Mouse (Mus musculus): ENCODE data around the gene Cryba4.

The Cryba4 gene

GRCm38 (mm10) chr5:112237866-112238570, 14.3 kb downstream of the Cryba4 start:
- no peak for DNase-seq (ENCODE audit: low spot score in 2 of 2)

DNA sequence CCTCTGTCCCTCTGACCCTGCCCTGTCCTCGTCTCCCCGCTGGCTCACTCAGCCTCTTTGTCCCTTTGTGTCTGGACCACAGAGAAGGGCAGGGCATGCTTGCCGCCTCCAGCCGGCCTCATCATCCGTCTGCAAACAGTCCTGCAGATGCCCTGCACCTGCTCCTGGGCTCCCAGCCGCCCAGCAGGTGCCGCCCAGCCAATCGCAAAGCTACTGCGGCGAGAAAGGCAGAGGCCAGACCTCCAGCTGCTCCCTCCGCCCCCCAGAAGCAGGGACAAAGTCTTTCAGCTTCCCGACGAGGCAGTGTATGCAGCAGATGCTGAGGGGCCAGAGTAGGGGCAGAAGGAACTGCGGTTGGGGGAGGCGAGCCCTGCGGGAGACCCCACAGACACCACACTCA, 14.9 kb downstream of the Cryba4 start:
- no peak for DNase-seq (ENCODE audit: low spot score in 2 of 2)

GRCm38 (mm10) chr5:112236631-112237030, 15.7 kb downstream of the Cryba4 start:
- DNase-seq (ENCODE audit: low spot score in 2 of 2) = no peak

GRCm38 (mm10) chr5:112235806-112236205, 16.5 kb downstream of the Cryba4 start:
- DNase-seq (ENCODE audit: low spot score in 2 of 2) = no peak

GRCm38 (mm10) chr5:112228240-112229076, 23.9 kb downstream of the Cryba4 start:
- peak; percentile 75 to 81 for DNase-seq (ENCODE audit: low spot score in 2 of 2)

GRCm38 (mm10) chr5:112227898-112228239, 24.4 kb downstream of the Cryba4 start:
- DNase-seq (ENCODE audit: low spot score in 2 of 2) = no peak

GRCm38 (mm10) chr5:112227354-112227753, 25.0 kb downstream of the Cryba4 start:
- DNase-seq (ENCODE audit: low spot score in 2 of 2) = peak; percentile 69 to 76

- no peak for DNase-seq (ENCODE audit: low spot score in 2 of 2)
These were observed 26.7 kb downstream of the Cryba4 start for GRCm38 (mm10) chr5:112225591-112225990.

DNA sequence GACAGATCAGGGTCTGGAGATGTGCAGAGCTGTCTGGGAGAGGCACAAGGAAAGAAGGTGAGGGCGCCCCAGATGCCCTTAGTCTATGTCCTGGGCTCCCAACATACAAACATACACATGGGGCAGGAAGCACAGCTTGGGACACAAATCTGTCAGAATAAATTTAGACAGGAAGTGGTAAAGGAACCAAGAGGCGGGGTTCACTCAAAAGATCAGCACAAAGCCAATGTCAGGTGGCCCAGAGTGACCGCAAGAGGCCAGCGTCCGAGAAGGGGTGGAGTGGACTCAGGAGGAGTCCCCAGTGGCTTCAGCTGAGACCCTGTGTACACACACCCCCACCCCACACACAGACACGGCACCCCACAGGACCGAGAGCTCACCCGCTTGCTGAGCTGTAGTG, 32.1 kb downstream of the Cryba4 start:
- DNase-seq (ENCODE audit: low spot score in 2 of 2) = no peak

DNA sequence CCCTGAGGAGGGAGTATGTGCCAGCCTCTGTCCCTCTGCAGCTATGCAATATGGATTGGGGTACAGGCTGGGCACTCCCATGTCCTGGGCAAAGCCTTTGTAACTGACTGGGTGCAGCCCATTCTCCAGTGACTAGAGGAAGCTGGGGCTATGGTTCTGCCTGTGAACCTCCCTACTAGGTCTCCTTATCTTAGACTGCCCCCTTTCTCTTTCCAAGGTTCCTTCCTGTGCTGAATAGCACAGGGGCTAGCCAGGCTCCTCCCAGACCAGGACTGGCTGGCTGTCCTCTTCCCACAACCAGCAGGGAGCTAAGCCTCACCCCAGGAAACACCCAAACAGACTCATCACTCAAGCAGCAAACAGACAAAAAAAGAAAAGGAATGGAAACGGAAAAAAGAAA, 32.9 kb downstream of the Cryba4 start:
- DNase-seq (ENCODE audit: low spot score in 2 of 2) = no peak

DNA sequence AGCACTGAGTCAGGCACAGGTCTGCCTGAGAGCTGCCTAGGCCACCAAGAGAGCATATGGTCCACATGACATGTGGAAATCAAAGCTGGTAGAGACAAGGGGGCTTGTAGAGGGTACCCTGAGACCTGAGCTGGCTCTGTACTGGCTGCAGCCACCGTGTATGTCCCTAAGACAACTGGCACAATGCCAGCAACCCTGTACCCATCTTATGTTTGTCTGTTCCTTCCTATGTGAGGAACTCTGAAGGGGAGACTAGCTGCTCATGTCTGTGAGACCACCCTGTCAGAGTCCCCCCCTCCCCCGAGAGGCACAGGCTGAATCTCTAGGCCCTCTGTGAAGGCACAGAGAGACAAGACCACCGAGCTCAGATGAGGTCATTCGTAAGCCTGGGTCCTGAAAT, 33.6 kb downstream of the Cryba4 start:
- DNase-seq (ENCODE audit: low spot score in 2 of 2) = no peak

- no peak for DNase-seq (ENCODE audit: low spot score in 2 of 2)
These were observed 35.3 kb downstream of the Cryba4 start for GRCm38 (mm10) chr5:112217031-112217430.

- no peak for DNase-seq (ENCODE audit: low spot score in 2 of 2)
These were observed 36.0 kb downstream of the Cryba4 start for GRCm38 (mm10) chr5:112216335-112216734.

DNA sequence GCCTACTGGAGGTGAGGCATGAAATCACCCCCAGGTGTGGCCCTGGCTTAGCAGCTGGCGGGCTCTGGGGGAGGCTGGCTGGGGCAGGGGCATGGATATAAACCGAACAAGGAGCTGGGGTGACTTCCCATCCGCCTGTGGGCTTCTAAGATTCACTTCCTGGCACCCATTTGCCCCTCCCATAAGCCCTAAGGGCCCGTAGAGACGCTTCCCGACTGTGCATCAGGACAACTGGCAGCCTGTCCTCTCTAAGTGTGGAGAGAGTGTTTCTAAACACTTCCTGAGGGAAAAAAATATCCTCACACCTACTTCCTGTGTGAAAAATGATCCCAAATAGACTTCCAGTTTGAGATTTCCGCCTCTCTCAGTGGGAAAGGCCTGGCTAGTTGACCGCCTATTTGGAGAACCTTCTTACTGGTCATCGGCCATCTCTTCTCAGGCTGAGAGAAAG, 36.5 kb downstream of the Cryba4 start:
- peak; percentile 40 to 65 for DNase-seq (ENCODE audit: low spot score in 2 of 2)

DNA sequence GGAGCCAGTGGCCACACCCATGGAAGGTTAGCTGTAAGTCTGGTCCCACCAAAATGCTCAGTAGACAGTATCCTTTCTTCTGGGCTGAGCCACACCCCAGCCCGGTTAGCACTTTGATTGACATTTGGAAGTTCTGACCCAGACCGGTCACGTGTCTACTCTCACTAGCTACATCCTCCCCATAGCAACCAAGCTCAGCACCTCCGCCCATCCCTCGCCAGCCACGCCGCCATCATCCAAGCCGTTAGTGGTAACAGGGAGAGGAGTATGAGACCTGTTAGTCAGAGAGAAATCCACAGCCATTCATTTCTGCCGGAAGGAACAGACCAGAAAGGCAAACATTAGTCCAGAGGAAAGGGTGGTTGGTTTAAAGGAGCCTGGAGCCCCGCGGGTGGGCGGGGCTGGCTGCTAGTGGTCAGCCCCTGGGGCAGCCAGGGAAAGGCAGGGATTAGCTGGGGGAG, 37.0 kb downstream of the Cryba4 start:
- peak; percentile 61 to 64 for DNase-seq (ENCODE audit: low spot score in 2 of 2)

DNA sequence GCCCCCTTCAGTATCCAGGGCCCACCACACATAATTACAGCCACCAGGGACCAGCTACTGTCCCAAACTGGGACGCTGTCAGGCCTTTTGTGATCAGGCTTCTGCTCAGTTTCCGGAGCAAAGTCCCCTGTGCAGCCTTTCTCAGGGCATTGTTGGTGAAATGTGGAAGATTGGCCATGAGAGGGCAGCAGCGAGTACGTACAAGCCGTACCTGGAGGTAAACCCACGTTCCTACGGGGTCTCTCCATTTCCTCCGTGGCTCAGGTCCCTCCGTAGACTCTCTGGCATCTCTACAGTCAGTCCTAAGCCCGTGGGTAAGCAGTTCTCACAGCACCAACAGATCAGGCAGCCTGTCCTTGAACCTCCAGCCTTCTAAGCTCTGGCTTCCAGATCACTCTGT, 37.9 kb downstream of the Cryba4 start:
- peak; percentile 70 to 83 for DNase-seq (ENCODE audit: low spot score in 2 of 2)

- peak; percentile 42 to 52 for DNase-seq (ENCODE audit: low spot score in 2 of 2)
These were observed 38.7 kb downstream of the Cryba4 start for GRCm38 (mm10) chr5:112213331-112214240.

DNA sequence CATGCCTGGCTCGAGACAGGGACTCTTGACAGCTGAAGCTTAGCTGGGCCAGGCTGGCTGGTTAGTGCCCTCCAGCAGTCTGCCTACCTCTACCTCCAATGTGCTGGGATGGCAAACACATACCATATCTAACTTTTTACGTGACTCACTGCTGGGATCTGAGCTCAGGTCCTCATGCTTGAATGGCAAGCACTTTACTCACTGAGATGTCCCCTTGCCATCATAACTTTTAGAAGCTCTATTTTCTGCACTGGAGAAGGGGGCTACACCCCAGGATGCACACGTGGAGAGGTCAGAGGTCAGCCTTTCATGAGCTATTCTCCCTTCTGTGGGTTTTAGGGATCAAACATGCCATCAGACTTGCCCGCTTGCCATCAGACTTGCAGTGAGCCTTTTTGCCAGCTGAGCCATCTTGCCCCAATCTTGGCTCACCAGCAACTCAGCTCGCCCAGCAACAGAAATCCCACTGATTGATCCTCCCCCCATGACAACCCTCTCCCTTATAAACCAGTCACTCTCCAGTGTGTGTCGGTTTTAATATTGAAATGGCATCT, 39.5 kb downstream of the Cryba4 start:
- DNase-seq (ENCODE audit: low spot score in 2 of 2) = no peak

DNA sequence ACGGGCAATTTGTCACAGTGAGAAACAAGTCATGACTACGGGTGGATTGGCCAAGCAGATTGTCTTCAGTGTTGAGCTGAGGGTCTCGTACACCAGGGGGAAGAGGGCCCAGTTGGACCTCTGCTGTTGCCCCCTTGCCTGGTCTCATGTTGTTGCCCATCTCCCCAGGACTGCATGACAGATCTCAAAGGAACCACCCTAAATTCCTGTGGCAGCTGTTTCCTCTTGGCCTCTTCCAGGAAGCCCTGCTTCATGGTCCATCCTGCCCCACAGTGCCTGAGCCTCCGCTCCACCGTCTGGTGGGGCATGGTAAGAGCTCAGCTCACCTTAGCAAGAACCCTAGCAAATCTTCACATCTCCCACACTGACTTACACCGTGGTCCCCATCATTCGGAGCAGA, 40.4 kb downstream of the Cryba4 start:
- DNase-seq (ENCODE audit: low spot score in 2 of 2) = no peak

DNA sequence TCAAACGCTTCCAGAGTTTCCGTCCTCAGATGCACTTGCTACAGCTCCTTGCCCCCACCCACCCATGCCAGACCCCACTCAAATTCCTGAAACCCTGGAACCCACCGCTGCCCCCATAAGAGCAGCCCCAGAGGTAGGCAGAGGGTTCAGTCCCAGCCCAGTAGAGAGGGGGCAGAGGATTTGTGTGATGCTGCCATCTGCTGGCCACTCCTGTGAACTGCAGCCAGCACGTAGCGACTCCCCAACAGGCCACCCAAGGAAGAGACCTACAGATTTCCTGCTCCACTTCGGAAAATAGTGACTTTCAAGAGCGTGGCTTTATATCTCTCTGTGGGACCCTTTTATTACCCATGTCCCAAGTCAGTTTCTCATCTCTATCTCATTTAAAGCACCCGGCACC, 42.2 kb downstream of the Cryba4 start:
- DNase-seq (ENCODE audit: low spot score in 2 of 2) = peak; percentile 59 to 65

DNA sequence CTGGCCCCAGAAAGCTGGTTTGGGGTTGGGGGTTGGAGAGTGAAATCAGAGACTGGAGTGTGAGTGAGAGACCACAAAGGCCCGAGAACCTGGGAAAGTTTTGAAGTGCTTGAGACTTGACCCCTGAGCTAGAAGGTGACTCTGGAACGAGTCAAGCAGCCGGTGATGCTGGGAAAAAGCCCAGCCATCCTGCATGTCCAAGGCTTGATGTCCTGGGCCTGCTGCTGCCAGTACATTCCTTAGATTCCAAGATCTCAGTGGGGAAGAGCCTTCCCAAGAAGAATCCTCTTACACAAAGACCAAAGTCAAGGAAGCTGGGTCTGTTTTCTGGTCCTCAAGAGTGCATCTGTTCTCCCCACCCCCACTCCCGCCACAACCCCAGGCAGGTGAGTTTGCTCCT, 44.0 kb downstream of the Cryba4 start:
- DNase-seq (ENCODE audit: low spot score in 2 of 2) = no peak
